Mouse (Mus musculus) Muller cell, postnatal 12 days (primary cell): ENCODE measurements around the gene Kif13a.

Source experiments
- DNase-seq: peaks from one replicate; pipeline ENCODE4 v3.0.0-alpha.2; 2015; ENCODE audit errors: inconsistent ontology term

Kif13a gene

GRCm38 (mm10) chr13:46883976-46884375, 45.7 kb downstream of the Kif13a start:
- no peak for DNase-seq

GRCm38 (mm10) chr13:46883381-46883780, 46.3 kb downstream of the Kif13a start:
- peak; percentile 32 for DNase-seq

- DNase-seq = no peak
Observed at GRCm38 (mm10) chr13:46880736-46881135, 48.9 kb downstream of the Kif13a start.

GRCm38 (mm10) chr13:46880243-46880642, 49.4 kb downstream of the Kif13a start:
- DNase-seq = no peak

- DNase-seq = no peak
Observed at GRCm38 (mm10) chr13:46877049-46877448, 52.6 kb downstream of the Kif13a start.

- no peak for DNase-seq
Observed at GRCm38 (mm10) chr13:46875377-46875776, 54.3 kb downstream of the Kif13a start.

GRCm38 (mm10) chr13:46872732-46873131, 56.9 kb downstream of the Kif13a start:
- DNase-seq = no peak

GRCm38 (mm10) chr13:46872194-46872593, 57.5 kb downstream of the Kif13a start:
- DNase-seq = no peak

GRCm38 (mm10) chr13:46869464-46869863, 60.2 kb downstream of the Kif13a start:
- DNase-seq = no peak

GRCm38 (mm10) chr13:46863169-46863748, 66.4 kb downstream of the Kif13a start:
- no peak for DNase-seq

GRCm38 (mm10) chr13:46859876-46860275, 69.8 kb downstream of the Kif13a start:
- DNase-seq = no peak

- DNase-seq = no peak
Observed at GRCm38 (mm10) chr13:46859173-46859572, 70.5 kb downstream of the Kif13a start.

- DNase-seq = peak; percentile 64
Observed at GRCm38 (mm10) chr13:46858835-46859152, 70.9 kb downstream of the Kif13a start.

- no peak for DNase-seq
Observed at GRCm38 (mm10) chr13:46858143-46858834, 71.4 kb downstream of the Kif13a start.

GRCm38 (mm10) chr13:46854456-46854855, 75.2 kb downstream of the Kif13a start:
- no peak for DNase-seq

GRCm38 (mm10) chr13:46852470-46852869, 77.2 kb downstream of the Kif13a start:
- no peak for DNase-seq

- DNase-seq = no peak
Observed at GRCm38 (mm10) chr13:46845456-46845855, 84.2 kb downstream of the Kif13a start.

- no peak for DNase-seq
Observed at GRCm38 (mm10) chr13:46844561-46845235, 85.0 kb downstream of the Kif13a start.

- no peak for DNase-seq
Observed at GRCm38 (mm10) chr13:46843646-46844045, 86.0 kb downstream of the Kif13a start.

GRCm38 (mm10) chr13:46842185-46842584, 87.5 kb downstream of the Kif13a start:
- DNase-seq = peak; percentile 93

GRCm38 (mm10) chr13:46841668-46842067, 88.0 kb downstream of the Kif13a start:
- DNase-seq = no peak

- DNase-seq = no peak
Observed at GRCm38 (mm10) chr13:46840676-46841075, 89.0 kb downstream of the Kif13a start.

- DNase-seq = no peak
Observed at GRCm38 (mm10) chr13:46839236-46839635, 90.4 kb downstream of the Kif13a start.
